Mouse (Mus musculus) cerebellum, adult 18-20 months (tissue): ENCODE measurements around the gene Psmd7.

Experiments used
- DNase-seq, 2 experiments: peaks; one replicate each; pipeline ENCODE4 v3.0.0; 2021

Psmd7 gene

DNA sequence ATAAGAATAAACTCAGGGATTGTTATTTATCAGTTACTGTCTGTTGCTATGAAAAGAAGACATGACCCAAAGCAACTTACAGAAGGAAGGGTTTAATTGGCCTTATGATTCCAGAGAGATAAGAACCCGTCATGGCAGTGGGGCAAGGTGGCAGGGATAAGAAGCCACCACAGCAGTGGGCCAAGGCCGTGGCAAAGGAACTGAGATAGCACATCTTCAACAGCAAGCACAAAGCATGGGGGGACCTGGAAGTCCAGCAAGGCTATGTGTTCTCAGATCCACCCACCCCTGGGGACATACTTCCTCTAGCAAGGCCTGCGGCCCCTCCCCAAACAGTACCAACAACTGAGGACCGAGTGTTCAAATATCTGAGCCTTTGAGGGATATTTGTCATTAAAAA, 10.6 kb downstream of the Psmd7 start:
- no peak for DNase-seq

- DNase-seq, result peak; percentile 80 to 82
Observed at GRCm38 (mm10) chr8:107576702-107577101, 11.6 kb downstream of the Psmd7 start.

GRCm38 (mm10) chr8:107574771-107575170, 13.5 kb downstream of the Psmd7 start:
- no peak for DNase-seq

GRCm38 (mm10) chr8:107572497-107572896, 15.8 kb downstream of the Psmd7 start:
- DNase-seq, result peak; percentile 28 to 50

DNA sequence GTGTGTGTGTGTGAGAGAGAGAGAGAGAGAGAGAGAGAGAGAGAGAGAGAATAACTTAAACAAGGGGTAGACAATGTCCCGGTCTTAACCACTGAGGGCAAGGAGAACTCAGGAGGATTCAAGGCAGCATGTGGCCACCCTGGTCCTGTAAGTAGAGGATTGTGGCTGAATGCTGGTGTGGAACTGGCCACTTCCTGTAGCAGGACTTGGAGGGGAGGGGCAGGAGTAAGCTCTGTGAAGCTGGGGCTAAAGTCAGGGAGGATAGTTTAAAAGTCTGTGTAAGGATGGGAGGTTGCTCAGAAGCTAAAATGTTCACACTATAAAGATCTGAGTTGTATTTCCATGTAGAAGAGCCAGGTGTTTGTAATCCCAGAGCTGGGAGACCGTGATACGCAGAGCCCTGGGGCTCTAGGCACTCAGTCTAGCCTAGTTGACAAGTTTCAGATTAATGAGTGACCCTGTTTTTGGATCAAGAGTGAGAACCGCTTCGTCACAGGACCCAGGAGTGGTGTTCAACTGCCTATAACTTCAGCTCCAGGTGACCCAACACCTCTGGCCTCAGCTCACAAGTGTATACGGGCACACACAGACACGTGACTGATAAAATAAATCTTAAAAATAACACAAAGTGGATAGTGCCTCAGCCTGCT, 16.7 kb downstream of the Psmd7 start:
- no peak for DNase-seq

- no peak for DNase-seq
Observed at GRCm38 (mm10) chr8:107571046-107571445, 17.2 kb downstream of the Psmd7 start.

- DNase-seq, result no peak
Observed at GRCm38 (mm10) chr8:107562164-107562563, 26.1 kb downstream of the Psmd7 start.

DNA sequence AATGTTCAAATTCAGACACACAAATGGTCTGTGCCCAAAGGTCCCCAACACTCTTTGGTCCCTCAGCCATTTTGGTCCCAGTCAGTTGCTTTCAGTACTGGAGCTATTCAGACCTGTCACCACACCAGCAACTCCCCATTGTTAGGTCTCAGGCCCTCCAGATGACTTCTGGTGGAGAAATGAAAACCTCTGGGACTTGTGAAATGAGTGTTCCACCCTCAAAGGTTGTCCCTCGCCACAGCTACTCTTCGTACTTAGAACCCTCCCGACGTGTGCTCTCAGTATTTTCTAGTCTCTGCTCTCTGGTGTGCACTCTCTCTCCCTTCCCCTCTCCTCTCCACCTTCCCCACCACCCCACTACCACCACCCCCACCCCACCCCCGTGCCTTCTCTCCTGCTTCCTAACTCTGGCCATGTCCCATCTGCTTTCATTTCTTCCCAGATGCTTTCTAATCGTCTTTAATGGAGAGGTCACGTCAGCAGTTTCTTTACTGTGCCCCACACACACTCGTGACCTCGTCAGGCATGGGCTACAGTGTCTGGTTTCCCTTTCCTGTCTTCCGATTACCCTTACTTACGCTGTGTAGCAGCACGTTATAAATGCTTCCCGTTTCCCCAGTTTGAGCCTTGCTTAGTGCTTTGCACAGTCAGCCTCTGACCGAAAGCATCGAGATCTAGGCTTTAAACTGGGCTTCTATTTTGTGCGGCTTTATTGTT, 27.3 kb downstream of the Psmd7 start:
- no peak for DNase-seq

GRCm38 (mm10) chr8:107556511-107556936, 31.7 kb downstream of the Psmd7 start:
- DNase-seq, result peak; percentile 19 to 23

DNA sequence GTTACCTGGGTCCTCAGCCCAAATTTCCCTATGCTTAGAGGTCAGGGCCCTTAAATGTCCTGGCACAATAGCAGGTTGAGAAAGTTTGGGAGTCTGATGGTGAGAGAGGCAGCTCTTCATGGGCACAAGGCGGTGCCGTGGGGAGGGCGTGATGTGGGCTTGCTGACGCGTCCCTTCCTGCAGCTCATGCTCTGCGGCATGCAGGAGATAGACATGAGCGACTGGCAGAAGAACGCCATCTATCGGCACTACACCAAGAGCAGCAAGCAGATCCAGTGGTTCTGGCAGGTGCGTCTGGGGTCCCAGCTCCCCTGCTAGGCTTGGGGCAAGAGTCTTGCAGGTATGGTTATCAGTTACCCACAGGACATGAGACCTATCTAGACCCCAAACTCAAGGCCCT, 33.0 kb downstream of the Psmd7 start:
- no peak for DNase-seq

- no peak for DNase-seq
Observed at GRCm38 (mm10) chr8:107552234-107552633, 36.0 kb downstream of the Psmd7 start.

- DNase-seq, result no peak
Observed at GRCm38 (mm10) chr8:107546817-107547216, 41.4 kb downstream of the Psmd7 start.

DNA sequence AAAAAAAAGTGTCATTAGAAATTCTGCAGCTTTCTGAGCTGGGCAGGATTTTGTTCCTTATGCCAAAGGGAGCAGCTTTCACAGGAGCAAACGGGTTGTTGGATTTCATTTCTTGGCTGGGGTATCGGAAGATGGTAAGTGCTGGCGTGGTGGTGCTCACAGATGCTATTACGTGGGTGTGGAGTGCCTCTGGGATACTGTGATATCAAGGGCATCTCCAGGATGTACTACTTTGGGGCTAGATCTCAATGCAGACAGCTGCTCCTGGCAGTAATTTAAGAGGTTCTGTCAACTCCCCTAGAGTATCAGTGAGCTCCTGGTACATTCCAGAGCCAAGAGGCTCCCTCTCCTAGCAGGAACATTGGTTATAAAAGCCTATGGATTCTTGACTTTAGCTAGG, 42.1 kb downstream of the Psmd7 start:
- DNase-seq, result no peak

DNA sequence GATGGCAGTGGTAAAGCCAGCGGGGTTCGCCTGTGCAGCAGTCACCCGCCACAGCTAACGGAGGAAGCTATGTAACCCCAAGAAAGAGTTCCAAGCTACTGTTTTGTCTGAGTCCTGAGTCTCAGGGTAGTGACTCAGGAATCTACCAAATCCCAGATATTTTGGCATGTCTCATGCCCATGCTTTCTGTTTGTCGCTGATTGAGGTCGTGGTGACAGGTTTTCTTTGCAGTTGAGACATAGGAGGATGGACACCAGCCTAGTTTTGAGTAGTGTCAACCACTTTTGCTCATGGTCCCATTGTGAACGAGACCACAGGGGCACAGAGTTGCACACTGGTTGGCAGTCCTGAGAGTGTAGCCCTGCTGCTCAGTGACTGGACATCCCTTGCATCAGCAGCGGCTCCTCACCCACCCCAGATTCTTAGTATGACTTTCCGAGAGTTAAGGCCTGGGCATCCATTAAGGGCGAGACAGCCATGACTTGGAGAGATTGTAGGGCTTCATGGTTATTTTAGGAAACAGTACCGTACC, 42.6 kb downstream of the Psmd7 start:
- DNase-seq, result no peak

DNA sequence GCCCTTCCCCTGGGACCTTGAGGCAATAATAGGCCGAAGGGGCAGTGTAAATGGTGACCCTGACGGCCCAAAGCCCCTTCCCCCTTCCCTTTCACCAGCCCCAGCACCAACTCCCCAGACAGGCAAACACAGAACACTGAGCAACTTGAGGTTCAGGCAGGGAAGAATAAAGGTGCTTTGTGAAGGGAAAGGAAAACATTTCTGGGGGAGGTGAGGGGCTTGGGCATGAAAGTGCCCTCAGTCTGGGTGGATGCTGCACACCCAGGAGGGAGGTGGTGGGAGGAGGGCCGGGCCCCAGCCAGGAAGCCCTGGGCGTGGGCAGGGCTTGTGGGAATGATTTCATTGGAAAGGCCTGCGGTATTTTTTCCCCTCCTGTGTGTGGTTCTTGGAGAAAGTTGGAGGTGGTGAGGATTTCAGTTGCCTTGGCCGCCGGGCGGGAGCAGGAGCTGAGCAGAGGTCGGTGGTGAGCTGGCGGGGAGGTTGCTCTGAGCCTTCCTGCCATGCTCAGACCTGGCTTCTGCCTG, 43.6 kb downstream of the Psmd7 start:
- DNase-seq, result no peak

DNA sequence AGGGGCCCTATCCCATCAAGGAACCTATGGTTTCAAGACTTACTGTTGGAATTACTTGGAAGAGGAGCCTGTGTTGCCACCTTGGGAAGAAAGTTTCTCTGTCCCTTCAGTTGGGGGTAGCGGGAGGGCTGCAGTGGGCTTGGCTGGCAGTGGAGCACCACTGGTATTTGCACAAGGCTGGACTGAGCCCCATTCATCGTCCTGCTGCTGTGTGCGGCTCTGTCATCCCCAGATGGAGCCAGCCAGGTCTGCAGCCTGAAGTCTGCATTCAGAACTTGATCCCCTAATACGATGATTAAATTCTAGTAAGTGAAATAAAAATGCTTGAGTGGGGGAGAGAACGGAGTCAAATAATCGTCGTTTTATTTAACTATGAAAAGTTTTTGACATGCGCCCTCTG, 44.1 kb downstream of the Psmd7 start:
- no peak for DNase-seq

- DNase-seq, result no peak
Observed at GRCm38 (mm10) chr8:107543714-107544113, 44.5 kb downstream of the Psmd7 start.

DNA sequence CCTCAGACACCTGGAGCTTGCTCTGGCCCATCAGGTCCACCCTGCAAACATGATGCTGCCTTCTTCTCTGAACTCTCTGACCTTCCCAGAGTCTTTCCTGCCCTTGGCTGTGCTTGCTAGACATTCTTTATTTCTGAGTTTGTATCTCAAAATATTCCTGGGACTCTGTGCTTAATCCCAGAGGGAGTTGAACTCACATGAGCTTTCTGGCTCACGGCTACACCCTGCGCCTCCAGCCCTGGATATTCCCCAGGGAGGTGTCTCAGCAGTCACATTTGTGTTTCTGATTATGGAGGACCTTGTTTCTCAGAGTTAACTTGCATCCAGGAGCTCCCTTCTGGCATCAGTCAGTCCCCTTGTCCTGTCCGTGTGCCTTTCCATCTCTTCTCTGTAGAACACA, 46.1 kb downstream of the Psmd7 start:
- no peak for DNase-seq

DNA sequence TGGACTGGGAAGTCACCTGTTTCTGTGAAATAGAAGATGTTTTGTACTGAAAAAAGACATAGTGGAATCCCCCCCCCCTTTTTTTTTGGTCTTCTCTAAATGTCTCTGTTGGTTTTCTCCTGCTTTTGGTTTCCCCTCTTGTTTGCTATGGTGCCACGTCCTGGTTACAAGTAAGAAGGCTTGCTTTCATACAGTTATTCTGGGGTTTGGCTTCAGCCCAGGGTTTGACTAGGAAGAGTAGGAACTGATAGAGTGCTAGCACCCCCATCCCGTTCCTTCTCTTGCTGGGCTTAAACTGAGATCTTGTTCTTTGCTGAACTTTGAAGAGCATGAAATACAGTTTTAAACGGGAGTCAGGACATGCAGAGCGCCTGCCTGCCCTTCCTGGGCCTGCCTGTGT, 46.9 kb downstream of the Psmd7 start:
- no peak for DNase-seq

DNA sequence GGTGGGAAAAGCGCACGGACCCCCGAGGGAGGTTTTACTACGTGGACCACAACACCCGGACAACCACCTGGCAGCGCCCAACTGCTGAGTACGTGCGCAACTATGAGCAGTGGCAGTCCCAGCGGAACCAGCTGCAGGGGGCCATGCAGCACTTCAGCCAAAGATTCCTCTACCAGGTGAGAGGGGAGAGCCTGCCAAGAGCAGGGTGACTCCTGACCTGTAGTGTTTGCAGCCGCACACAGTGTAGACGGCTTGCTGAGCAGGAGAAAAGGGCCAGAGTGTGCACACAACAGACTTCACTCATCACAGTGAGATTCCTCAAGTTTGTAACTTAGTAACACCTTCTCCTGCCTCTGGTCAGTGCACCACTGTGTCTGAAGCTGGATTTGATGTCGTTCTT, 47.6 kb downstream of the Psmd7 start:
- no peak for DNase-seq

DNA sequence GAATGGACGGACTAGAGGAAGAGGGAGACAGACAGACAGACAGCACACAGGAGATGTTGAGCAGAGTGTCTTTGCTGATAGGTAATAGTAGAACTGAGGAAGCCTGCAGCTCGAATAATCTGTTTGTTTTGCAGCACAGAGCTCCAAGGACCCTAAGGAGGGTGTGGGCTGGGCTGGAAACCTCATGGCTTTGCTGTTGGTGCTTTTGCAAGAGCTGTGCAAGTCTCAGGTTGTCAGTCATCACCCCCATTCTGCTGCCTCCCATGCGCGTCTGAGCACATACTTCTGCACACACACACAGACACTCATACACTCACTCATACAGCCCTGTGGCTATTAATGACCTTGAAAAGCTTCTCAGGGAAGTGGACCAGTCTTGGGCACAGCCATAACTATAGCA, 50.8 kb downstream of the Psmd7 start:
- DNase-seq, result no peak
